Mouse (Mus musculus) v-Abl transformed pro-B cells (cell line): ENCODE results near the gene Lcn10.
"Not testable (repeated sequence)": the region's sequence is repeated elsewhere in the genome, so short reads cannot be mapped to it uniquely, and the experiment has no call there.

ENCODE experiments used
- in situ Hi-C, 2 experiments: fragments of 400-800 bp; cut with MboI; formaldehyde crosslinking; loops; one replicate each; pipeline ENCODE4 v1.15.1; 2025; ENCODE audit not compliant: unreplicated experiment in 2 of 2

The Lcn10 gene

GRCm38 (mm10) chr2:25682426-25682825 lies at the start of gene Lcn10:
Lcn10 (plus strand) TSS chr2:25682726.
- in situ Hi-C loops = no loop called here

- in situ Hi-C loops = no loop called here
Observed at GRCm38 (mm10) chr2:25633616-25634015, 48.9 kb upstream of the Lcn10 start.

DNA sequence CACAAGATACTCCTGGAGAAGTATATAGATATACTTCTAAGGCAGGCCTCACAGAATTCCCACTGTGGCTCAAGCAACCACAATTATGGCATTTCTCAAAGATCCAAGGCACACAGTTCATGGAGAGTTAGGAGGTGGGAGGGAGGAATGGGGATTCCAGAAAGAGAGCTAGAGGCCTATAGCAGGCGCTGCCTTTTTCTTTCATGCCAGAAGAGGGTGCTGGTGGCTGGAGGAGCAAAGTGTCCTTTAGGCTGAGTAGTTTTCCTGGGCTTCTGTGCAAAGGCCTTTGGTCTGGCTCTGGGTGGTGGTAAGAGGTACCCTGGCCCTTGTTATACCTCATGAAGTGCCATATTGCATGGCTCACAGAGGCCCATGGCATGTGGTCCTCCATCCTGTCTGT lies 48.5 kb upstream of the Lcn10 start:
- in situ Hi-C loops = no loop called here

GRCm38 (mm10) chr2:25639890-25640289 lies 42.6 kb upstream of the Lcn10 start:
- in situ Hi-C loops = no loop called here

- in situ Hi-C loops = no loop called here
Observed at GRCm38 (mm10) chr2:25652902-25653301, 29.6 kb upstream of the Lcn10 start, which contains the start of gene Lcn8. Lcn8 (plus strand) TSS chr2:25653120.

GRCm38 (mm10) chr2:25654502-25654901 lies 28.0 kb upstream of the Lcn10 start:
- in situ Hi-C loops = no loop called here

DNA sequence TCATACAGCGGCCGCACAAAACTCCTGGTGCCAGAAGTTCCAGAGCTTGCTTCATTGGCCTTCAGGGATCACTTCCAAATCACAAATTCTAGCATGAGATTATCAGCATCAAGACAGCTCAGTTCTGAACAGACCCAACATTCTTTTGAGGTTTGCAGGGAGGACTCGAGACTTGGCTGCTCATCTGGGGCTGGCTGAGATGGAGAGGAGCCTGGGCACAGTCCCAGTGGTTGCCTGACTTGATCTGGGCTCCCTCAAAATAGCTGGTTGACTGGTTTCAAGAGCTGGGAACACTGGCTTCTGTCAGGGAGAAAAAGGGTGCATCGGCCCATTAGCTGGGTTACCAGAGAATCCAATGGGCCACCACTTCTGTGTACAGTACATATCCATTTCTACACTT lies 25.8 kb upstream of the Lcn10 start:
- in situ Hi-C loops = no loop called here

DNA sequence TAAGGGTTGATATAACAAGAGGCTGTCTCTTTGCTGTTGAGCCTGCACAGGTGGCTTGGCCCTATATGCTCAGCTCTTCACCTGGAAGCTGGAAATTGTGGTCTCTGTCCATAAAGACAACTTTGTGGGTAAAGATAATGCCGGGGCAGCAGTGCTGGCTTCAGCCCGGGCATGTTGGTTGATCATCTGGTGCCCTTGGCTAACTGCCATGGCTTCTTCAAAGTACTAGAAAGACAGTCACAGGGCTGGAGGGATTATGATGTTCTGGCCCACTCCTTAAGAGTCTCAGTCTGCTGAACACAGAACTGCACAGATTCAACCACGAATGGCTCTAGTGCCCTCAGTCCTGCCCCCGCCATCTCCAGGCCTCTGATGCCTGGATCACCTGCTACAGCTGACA lies 25.3 kb upstream of the Lcn10 start:
- in situ Hi-C loops = no loop called here

DNA sequence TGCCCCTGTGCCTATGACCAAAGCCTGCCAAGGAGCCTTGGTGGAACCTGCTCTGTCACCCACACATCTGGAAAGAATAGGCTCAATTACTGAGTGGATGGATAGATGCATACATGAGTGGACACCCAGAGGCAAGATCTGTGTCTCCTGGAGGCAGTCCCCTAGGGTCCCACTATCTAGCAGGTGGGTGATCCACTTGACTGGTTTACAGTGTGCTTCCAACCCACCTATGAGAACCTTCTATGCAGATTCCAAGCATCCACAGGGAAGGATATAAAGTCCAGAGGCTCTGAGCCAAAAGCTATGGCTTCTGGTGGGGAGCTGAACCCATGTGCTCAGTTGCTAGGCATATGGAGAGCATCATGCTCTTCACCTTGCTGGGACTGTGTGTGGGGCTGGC lies 24.9 kb upstream of the Lcn10 start, which contains the start of gene Lcn5:
Gene Lcn5 (plus strand): TSS at position 301 of the 400 bp plus-strand sequence.
- in situ Hi-C loops = no loop called here

- in situ Hi-C loops = loop anchor here (5.0 to 10.0 kb wide), 2 partner anchors 177 to 255 kb away; no protein-coding TSS in a partner anchor
Observed at GRCm38 (mm10) chr2:25660279-25660678, 22.2 kb upstream of the Lcn10 start.

GRCm38 (mm10) chr2:25661245-25661970 lies 21.1 kb upstream of the Lcn10 start:
- in situ Hi-C loops = loop anchor here (5.0 to 10.0 kb wide), 2 partner anchors 176 to 253 kb away; no protein-coding TSS in a partner anchor

GRCm38 (mm10) chr2:25663511-25663910 lies 19.0 kb upstream of the Lcn10 start:
- in situ Hi-C loops = loop anchor here (5.0 to 10.0 kb wide), 2 partner anchors 174 to 251 kb away; no protein-coding TSS in a partner anchor

DNA sequence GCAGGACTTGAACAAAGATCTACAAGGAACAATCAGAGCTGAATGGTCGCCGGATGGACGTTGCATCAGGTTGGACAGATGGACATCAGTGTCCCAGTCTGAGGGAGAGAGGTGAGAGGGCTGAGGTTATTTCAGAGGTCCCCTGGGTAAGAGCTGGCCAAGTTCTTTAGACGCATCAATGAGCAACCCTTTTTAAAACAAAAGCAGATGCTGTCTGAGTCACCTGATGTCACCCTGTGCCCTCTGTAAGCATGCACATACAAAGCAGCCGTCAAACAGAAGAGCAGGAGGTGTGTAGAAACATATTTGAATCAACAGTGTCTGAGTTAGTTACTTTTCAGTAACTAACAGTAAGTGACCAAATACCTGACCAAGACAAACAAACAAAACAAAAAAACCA lies 18.4 kb upstream of the Lcn10 start:
- in situ Hi-C loops = loop anchor here (5.0 to 10.0 kb wide), 2 partner anchors 173 to 251 kb away; no protein-coding TSS in a partner anchor

GRCm38 (mm10) chr2:25666516-25666915 lies 16.0 kb upstream of the Lcn10 start:
- in situ Hi-C loops = loop anchor here (5.0 to 10.0 kb wide), 2 partner anchors 161 to 248 kb away; no protein-coding TSS in a partner anchor

DNA sequence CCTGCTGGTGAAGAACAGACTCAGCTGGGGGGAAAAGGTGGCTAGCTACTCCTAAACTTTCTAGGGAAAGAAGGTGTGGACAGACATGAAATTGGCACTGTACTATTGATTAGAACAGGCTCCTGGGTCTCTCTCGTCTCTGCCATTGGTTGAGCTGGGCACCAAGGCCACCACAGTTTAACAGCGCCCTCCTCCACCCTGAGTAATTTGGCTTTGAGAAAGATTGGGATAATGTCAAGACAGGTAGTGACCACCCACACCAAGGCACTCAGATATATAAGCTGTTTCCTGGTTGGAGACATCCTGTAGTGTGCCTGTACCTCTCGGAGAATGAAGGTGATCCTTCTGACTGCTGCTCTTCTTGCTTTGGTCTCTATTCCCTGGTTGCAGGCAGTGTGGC lies 6.0 kb upstream of the Lcn10 start, which contains the start of gene Lcn6:
Gene Lcn6 (plus strand): TSS at position 301 of the 400 bp plus-strand sequence.
- in situ Hi-C loops = no loop called here

- in situ Hi-C loops = no loop called here
Observed at GRCm38 (mm10) chr2:25679559-25679958, 3.0 kb upstream of the Lcn10 start.

DNA sequence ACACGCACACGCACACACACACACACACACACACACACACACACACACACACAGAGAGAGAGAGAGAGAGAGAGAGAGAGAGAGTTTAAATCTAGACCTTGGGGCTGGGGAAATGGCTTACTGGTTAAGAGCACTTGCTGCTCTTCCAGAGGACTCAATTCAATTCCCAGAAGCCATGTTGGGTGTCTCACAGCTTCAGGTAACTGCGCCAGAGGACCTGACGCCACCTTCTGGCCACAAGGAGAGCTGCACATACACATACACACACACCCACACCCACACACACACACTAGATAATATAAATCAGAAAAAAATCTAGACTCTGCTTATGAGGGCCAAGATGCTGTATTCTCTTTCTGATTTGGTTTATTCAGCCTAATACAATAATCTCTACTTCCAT lies 4.4 kb downstream of the Lcn10 start:
- in situ Hi-C loops = no loop called here

- in situ Hi-C loops = no loop called here
Observed at GRCm38 (mm10) chr2:25694605-25695004, 12.1 kb downstream of the Lcn10 start.

DNA sequence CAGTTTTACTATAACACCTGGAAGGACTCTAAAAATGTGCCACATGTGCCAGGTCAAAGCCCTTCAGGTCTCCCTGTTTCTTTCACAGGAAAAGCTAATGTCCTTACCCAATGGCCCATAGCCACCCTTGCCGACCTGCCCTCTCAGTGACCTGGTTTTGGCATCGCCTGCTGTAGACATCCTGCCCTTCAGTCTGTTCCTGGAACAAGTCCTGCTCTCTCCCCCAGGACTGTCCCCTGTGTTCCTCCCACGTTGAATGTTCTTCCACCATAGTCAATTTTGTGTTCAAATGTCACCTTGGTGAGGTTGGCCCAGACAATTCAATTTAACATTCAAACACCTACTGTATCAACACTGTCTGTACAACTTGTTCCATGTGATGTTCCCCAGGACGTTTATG lies 14.4 kb downstream of the Lcn10 start:
- in situ Hi-C loops = no loop called here

DNA sequence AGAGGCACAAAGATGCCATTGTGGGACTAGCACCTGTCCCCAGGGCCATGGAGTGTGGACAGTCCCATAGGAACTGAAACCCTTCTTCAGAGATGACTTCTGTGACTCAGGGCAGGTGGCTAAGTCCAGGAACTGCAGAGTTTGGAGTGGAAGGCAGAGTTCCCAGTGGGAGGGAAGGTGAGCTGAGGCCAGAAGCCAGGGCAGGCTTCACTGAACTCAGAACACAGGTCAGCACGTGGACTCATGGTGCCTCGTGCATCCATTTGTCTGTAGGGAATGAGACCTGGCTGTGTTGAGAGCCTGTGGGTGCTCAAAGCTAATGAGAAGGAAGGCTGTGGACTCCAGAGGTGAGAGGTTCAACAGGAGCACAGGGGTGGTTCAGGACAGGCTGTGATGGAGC lies 16.2 kb downstream of the Lcn10 start:
- in situ Hi-C loops = no loop called here

GRCm38 (mm10) chr2:25699743-25700142 lies 17.2 kb downstream of the Lcn10 start, which contains the start of gene Obp2a:
Obp2a (plus strand) TSS chr2:25700043.
- in situ Hi-C loops = not testable (repeated sequence)

GRCm38 (mm10) chr2:25701001-25701400 lies 18.5 kb downstream of the Lcn10 start:
- in situ Hi-C loops = no loop called here
